Mouse (Mus musculus): ENCODE results near the gene Olfr1373.

Gene Olfr1373

GRCm38 (mm10) chr11:52105503-52105902 lies 39.8 kb downstream of the Olfr1373 start:
- DNase-seq: no peak

DNA sequence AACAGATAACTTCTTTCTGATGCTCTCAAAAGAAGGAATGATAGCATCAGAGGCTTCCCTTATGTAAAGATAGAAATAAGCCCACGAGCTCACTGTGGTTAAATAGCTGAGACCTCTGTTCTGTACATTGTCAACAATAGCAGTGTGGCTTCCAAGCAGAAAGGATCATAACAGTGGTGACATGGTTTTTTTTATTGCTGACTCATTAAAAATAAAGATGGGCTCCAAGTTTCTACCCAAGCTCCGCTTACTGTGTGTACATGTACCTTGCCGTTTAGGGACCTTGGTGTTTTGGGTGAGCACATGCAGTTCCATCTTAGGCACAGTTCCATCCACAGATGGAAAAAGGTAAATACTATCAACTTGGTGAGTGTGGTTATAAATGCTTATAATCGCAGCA lies 42.4 kb downstream of the Olfr1373 start:
- no peak for DNase-seq

- no peak for DNase-seq
Observed at GRCm38 (mm10) chr11:52099771-52100219, 45.5 kb downstream of the Olfr1373 start.

- peak; percentile 94 for DNase-seq
Observed at GRCm38 (mm10) chr11:52099031-52099761, 46.1 kb downstream of the Olfr1373 start.

- peak; percentile 100 for DNase-seq
Observed at GRCm38 (mm10) chr11:52098398-52098946, 46.9 kb downstream of the Olfr1373 start, which contains the start of gene Ppp2ca. Gene Ppp2ca (plus strand): TSS chr11:52098681.

DNA sequence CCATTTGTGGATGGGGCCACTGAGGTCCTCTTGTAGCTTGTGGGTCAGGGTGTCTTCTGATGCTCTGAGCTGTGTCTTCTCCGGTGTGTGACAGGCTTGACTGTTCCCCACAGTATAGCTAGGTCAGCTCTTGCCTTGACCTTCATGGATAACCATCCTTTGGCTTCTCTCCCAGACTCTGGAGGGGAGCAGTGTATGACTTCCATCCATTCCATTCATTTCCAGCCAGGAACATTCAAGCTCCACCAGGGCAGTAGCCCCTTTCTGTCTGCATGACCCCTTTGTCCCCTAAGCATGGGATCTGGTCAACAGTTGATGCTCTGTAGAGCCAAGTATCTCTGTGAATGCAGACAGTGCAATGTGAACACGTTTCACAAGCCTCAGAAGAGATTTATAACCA lies 47.7 kb downstream of the Olfr1373 start:
- no peak for DNase-seq

DNA sequence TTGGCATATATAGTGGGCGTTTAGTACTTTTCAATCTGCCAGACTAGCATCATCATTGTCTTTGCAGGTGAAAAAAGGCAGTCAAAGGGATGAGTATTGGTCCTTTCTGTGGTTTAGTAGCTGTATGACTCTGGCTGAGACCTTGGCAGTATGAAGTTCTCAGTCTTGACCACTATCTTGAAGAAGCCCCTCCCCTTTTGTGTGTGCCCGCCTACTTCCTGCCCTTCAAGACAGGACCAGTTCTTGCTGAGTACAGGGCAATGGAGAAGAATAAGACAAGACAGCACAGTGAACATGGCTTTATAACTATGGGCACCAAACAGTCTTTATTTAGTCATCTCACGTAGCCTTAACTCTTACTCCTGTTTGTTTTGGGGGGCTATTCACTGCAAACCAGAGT lies 48.3 kb downstream of the Olfr1373 start:
- no peak for DNase-seq
